Mouse (Mus musculus) R1 (cell line): ENCODE measurements around the gene Pdilt.

Experiments
- DNase-seq: peaks from one replicate; pipeline ENCODE4 v3.0.0-alpha.2; 2018; ENCODE audit warnings: low read depth, low spot score

Pdilt gene

GRCm38 (mm10) chr7:119511143-119511542 is 12.1 kb downstream of the Pdilt start:
- no peak for DNase-seq

DNA sequence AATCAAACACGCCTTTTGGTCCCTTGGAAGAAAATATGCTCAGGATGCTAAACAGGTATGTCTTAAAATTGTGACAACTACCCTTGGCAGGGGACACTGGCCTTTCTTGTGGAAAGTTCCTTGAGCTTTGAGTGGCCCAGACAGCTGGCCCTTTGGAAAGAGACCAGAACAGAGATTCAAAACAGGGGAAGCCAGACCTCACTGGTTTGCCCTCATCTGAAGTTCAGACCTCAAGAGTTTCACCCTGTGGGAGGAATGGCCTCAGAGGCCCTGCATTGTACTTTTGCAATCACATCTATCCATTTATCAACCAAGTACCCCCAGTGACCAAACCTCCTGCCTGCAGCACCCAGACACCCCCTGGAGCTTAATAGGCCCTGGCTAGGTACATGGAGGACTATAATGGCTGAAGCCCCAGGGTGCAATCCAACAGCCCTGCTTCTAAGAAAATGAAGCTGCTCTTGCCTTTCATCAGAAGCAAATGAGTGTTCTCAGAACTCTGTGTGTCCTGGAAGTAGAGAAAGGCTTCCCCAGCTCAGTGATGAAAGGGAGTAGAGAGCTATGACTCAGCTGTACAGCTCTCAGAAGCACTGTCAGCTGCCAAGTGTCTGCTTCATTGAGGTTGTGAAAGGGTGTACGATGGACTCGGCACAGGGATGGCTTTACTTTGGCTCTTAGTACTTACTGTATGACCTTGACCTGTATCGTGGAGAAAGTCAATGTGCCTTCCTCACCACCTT is 33.1 kb downstream of the Pdilt start:
- no peak for DNase-seq

GRCm38 (mm10) chr7:119486683-119487082 is 36.6 kb downstream of the Pdilt start:
- no peak for DNase-seq

- no peak for DNase-seq
These were observed 39.1 kb downstream of the Pdilt start for GRCm38 (mm10) chr7:119484154-119484553.

DNA sequence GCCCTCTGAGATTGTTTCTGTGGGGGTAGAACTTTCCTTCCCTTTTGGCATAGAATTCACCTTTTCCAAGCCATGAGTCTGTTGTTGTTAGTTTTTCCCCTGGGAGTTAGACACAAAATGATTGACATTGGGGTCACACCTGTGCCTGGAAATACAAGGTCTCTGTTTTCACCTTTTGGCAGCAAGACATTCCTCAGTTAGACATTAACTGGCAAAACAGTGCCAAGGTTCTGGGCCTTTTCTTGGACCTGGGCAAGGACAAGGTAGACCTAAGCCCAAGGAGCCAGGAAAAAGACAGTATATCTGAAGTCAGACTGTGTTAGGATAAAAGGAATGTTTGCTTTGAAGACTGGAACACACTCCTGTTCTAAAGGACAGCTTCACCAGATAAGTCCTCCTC is 44.0 kb downstream of the Pdilt start, which contains the start of gene Umod:
Gene Umod (minus strand): TSS at position 27 of the 400 bp plus-strand sequence.
- DNase-seq = no peak

DNA sequence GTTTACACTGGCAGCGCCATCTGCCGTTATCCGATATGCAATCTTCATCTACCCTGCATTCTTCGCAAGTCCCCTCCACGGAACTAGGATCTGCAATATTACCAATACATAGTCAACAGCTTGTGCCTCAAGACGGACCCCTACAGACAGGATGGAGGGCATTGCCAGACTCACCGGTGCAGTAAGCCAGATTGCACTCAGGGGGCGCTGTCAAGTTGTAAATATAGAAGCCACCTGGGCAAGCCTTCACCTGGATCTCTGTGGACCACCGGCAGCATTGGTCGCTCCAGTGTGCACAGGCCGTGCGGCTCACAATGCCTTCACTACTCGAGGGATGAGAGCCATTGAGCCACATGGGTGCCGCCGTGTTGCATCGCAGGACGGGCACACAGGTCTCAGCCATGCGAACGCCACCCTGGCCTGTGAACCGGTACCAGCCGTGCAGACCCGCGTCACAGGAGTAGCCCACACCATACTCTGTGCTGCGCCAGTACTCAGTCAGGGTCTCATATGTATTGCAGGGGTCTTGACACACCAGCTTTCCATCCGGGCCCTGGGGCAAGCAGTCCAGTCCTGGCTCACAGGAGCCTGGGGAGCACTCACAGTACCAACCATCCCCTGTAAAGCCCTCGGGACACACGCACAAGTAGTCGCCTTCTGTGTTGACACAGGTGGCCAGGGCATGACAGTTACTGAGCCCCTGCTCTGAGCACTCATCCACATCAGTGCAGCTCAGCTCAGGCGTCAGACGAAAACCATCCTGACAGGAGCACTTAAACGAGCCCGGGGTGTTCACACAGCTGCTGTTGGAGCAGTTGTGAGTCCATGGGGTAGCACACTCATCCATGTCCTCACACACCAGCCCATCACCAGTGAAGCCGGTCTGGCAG is 46.5 kb downstream of the Pdilt start:
- peak; percentile 44 for DNase-seq

DNA sequence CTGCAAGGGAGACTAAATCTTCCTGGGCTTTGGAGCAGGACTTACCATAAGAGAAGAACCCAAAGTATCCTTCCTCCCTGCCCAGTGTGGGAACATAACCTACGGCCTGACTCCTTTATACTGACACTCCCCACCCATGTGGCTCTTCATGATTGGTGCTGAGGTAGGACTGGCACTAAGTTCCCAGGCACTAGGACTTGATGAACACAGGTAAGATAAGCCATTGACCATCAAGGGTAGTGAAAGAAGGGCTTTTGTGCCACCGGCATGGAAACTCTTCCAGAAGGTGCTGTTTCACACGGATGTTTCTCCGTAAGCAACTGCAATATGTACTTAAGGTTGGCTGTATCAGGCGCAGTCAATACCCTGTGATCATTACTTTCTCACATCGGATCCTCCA is 64.1 kb downstream of the Pdilt start, which contains the start of gene Gp2:
Gene Gp2 (minus strand): TSS at position 101 of the 400 bp plus-strand sequence.
- no peak for DNase-seq

DNA sequence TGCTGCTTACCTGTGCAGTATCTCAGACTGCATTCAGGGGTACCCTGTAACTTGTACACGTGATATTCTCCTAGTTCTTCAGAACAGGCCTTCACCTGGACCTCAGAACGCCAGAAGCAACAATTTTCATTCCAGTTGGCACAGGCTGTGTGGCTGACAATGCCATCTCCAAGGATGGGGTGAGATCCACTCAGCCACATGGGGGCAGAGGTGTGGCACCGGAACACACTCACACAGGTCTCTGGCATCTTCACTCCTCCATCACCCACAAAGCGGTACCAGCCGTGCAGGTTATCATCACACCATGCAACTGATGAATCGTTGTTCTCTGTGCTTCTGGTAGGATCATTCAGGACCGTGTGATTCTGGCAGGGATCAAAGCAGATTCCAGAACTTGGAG is 69.1 kb downstream of the Pdilt start:
- no peak for DNase-seq

GRCm38 (mm10) chr7:119443849-119444248 is 79.4 kb downstream of the Pdilt start:
- DNase-seq = no peak

DNA sequence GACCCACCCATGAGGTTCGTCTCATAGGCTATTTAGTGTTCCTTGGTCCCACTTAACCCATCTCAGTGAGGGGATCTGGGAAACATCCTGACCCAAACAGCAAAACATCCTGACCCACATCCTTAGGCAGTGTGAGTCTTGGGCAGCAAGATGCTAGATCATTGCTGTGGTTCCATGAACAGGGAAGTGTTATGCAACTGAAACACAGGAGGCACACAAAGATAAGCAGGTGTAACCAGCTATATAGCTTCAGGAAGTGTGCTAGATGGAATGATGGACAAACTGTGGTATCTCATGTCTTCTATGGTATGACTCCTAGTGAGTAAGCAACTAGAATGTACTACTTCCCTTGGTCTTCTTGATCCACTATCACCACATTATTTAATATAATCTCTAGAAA is 81.4 kb downstream of the Pdilt start:
- no peak for DNase-seq
